Mouse (Mus musculus) urinary bladder, adult 18-20 months (tissue): ENCODE measurements around the gene Casq1.

Source experiments
- DNase-seq, 2 experiments: peaks; one replicate each; pipeline ENCODE4 v3.0.0; 2022; ENCODE audit warnings: low spot score in 2 of 2, mixed read lengths in 2 of 2

Gene Casq1

DNA sequence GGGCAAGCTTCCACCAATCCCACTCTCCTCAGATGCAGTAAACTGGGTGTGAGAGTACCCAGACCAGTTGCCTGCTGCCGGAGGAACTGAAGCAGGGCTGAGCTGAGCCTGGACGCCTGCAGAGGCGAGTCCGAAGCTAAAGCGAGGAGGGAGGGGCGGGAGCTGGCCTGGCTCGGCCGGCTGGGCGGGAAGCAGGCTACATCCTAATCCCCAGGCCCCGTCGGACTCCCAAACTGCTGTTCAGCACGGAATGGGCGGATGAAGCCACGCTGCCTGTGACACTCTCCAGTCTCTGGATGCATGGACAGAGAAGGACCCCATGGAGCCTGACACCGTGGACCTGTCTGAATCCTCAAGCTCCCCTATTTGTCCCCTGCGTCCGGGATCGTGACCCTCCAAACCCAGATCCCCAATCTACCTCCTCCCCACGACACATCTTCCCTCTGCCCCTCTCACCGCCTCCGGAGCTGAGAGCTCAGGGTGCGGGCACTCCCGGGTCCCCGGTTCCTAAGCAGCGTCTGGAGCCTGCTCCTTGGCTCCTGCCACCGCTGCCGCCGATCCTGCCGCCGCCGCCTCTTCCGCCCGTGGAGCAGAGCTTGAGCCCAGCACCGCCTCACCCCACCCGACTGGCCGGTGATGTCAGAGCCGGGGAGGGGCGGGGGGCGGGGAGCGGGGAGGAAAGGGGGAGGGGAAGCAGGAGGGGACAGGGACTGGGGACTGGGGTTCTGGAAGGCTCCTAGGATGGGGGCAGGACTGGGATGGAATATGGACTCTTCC is 13.3 kb downstream of the Casq1 start, which contains the start of gene Pea15a:
Gene Pea15a (minus strand): TSS at position 664 of the 777 bp plus-strand sequence.
- peak; percentile 70 to 82 for DNase-seq

DNA sequence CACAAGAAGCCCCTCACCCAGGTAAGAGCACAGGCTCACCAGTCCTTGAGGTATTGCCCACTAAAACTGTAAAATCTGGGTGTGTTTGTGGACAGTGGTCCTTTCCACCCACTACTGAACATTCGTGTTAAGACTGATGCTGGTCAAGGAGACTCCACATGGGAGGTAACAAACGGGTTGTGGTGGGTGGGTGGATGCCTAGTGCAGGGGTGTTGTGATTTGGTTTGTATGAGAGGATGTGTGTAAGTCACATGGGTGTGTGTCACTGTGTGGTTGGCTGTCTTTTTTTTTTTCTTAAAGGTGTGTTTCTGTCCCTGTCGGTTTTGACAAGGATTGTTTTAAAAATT is 14.0 kb downstream of the Casq1 start:
- no peak for DNase-seq

GRCm38 (mm10) chr1:172204814-172205740 is 14.6 kb downstream of the Casq1 start:
- DNase-seq = no peak

GRCm38 (mm10) chr1:172204033-172204813 is 15.4 kb downstream of the Casq1 start:
- DNase-seq = no peak

DNA sequence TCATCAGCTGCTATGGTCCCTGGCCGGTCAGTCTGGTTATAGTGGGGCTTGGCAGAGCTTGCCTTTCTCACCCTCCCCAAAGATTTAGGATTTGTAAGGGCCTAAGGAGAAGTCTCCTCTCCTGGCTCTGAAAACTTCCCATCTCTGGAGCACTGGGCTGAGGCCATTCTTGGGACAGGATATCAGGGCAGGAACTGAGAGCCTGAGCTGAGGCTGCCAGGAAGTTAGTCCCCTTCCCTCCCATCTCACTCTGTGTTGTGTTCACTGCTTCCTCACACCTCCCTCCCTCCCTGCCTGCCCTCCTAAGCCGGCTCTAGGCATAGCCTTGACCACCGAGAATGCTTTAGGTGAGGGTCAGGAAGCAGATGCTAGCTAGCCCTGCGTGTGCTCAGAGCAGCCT is 16.1 kb downstream of the Casq1 start:
- DNase-seq = no peak

DNA sequence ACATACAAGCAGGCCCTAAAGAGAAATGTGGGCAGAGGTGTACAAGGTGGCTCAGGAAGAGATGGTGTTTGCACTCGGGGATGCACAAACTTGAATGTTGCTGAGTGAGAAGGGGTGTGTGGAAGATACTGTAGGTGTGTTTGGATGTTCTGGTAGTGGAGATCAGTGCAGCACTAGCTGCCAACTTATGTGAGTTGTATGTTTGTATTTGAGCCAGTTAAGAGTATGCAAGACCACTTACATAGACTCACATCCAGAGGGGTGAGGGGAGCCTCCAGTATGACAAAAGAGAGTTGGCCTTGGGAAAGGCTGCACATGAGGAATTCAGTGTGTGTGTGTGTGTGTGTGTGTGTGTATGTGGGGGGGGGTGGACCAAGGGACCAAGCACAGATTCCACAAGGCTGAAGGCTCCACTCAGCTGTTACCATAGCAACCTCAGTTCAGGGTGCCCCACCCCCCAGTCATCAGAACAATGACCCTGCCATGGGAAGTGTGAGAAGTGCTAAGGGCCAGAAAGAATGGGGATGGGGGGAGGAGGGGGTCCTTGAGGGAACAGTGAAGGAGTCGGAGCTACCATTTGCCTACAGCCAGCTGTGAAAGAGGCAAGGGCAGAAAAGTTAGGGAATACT is 16.7 kb downstream of the Casq1 start:
- no peak for DNase-seq

GRCm38 (mm10) chr1:172201967-172202880 is 17.4 kb downstream of the Casq1 start:
- DNase-seq = peak in 1 of 2 experiments; percentile 68

DNA sequence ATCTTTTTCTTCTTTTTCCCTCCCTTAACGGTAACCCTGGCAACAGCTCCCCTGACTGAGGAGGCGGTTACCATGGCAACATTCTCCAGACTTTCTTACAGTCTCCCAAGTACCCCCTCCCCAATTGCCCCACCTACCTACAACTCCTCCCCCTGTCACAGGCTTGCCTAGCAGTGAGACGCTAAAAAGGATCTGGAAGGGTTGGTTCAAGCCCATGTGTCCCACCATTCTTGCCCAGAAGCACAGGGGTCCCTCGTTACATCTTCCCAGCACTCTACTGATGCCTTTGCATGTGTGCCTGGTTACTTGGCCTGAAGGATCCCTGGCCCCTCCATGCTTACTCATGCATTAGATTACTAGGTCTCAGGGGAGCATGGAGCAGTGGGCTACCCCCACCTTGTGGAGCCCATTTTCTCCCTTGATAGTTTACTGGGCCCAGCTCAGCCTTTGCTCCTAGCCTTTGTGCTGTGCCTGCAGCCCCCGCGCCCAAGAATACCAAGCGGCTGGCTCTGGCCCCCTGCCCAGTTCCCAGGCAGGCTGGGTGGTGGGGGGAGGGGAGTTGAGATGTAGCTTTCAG is 18.7 kb downstream of the Casq1 start:
- no peak for DNase-seq

- DNase-seq = no peak
Observed at GRCm38 (mm10) chr1:172200161-172200560, 19.5 kb downstream of the Casq1 start.

GRCm38 (mm10) chr1:172198996-172199395 is 20.7 kb downstream of the Casq1 start:
- no peak for DNase-seq

DNA sequence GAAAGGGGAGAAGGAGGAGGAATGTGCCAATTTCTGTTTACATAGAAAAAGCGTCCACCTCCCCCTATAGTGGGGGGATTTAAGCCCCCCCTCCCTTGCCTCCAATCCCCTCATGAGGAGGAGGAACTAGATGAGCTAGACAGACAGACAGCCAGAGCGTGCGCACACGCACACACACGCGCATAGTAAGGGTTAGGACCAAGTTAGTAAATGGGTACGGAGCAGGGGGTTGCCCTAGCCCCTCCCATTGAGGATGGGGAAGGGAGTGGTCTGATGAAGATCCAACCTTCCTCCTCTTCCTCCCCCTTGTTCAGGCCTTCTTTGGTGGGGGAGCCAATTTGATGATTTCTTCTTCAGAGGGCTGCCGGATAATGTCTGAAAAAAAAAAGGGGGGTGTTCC is 21.4 kb downstream of the Casq1 start:
- DNase-seq = no peak

DNA sequence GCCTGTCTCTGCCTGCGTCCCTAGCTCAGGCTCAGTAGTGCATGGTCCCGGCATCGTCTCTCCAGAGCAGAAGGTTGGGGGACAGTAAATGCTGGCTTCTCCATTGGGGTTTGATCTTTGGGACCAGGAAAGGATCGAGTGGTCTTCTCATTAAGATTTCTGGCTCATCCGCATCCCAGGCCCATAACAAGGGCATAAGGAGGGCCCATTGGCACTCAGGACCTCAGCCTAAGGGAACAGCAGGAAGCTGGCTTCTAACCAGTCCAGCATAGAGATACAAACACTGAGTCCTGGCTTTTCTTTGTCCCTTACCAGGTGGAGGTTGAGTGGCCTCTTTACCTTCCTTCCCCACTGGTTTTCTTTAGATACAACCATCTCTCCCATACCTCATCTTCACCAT is 21.8 kb downstream of the Casq1 start:
- DNase-seq = no peak

DNA sequence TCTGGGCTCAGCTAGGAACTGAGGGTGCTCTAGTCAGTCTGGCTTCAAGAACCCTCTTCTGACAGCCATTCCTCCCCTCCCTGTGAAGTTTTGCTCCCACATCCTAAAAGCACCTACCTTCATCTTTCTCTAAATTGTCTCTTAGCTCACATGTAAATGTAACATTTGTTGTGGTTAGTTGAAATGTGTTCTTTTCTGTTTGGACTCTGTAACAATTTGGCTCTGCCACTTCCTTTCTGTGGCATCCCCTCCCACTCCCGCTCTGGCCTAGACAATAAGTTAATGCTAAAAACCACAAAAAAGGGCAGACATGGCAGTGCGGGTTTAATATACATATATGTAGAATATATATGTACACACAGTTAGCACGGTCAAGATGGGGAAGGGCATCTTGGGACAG is 22.5 kb downstream of the Casq1 start:
- DNase-seq = no peak

DNA sequence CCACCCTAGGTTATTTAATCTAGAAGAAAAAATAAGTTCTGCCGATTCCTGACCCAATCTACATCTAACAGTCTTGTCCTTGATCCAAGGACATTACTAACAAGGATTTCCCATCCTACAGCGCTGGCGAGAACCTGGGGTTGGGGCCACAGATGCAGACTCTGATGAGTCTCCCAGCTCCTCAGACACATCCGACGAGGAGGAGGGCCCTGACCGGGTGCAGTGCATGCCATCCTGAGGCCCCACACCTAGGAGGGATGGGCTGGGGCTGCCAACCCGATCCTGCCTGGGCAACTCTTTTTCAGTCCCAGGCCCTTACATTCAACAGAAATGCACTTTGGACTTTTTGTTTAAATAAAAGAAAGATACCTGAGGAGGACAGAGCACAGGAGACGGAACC is 25.2 kb downstream of the Casq1 start:
- no peak for DNase-seq

GRCm38 (mm10) chr1:172192217-172192616 is 27.5 kb downstream of the Casq1 start:
- DNase-seq = no peak

GRCm38 (mm10) chr1:172191578-172191977 is 28.1 kb downstream of the Casq1 start:
- DNase-seq = no peak

DNA sequence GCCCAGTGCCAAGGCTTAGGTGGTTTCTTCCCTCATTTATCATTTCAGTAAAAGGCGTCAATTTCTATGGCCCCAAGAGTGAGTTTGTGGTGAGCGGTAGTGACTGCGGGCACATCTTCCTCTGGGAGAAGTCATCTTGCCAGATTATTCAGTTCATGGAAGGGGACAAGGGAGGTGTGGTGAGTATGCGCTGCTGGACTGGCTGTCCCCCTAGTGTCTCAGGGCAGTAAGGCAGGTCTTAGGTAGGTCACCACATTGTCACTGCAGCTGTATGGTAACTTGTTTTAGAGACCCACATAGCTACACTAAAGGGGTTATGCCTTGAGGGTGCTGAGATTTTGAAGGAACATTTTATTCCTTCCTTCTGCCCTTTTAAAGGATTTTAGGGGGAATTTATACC is 30.8 kb downstream of the Casq1 start:
- DNase-seq = no peak

GRCm38 (mm10) chr1:172186401-172187289 is 33.0 kb downstream of the Casq1 start:
- DNase-seq = no peak

GRCm38 (mm10) chr1:172183915-172184314 is 35.8 kb downstream of the Casq1 start:
- DNase-seq = no peak
